Mouse (Mus musculus): ENCODE measurements around the gene Kti12. TPM values are rescaled to one million over a fixed set of nuclear protein-coding genes. Genes with fewer than 3 reads are reported as not detected.

Gene Kti12
- polyA plus RNA-seq, 1 experiment from 2014 or later = 48.5 TPM

- Histone ChIP-seq H3K9ac (no peak overlapping the region), H3K27ac (no peak overlapping the region), H3K4me2 (no peak overlapping the region), H3K4me3 (no peak overlapping the region), H3K36me3 (no peaks in the 10 kb centered on the region), H3K27me3 (0 out of 2 replicates have a peak, but pooled peaks cover 4% of the 10 kb centered on the region), H3K9me3 (no peaks in the 10 kb centered on the region), H3K4me1 (peaks cover 12% of the 10 kb centered on the region)
- no peak for ATAC-seq (ENCODE audit: insufficient number of reproducible peaks, low FRiP score, low TSS enrichment, low read depth)
- 71% methylated on average over 6 of the region's 6 CpGs for WGBS
Observed at GRCm38 (mm10) chr4:108877901-108878300, 30.3 kb downstream of the Kti12 start.

- H3K9me3 ChIP-seq = no peaks in the 10 kb centered on the region
- WGBS = under 1% methylated on average over 46 of the region's 46 CpGs
Observed at GRCm38 (mm10) chr4:108878963-108879822, 31.6 kb downstream of the Kti12 start, which contains the start of gene Rab3b. TSS of gene Rab3b (plus strand) at chr4:108879063.

GRCm38 (mm10) chr4:108883815-108884214, 36.2 kb downstream of the Kti12 start:
- 47% methylated on average over 13 of the region's 13 CpGs for WGBS
- H3K9ac ChIP-seq = no peak overlapping the region
- H3K4me1 ChIP-seq = peaks cover 9% of the 10 kb centered on the region
- no peak overlapping the region for H3K4me3 ChIP-seq
- no peak for ATAC-seq (ENCODE audit: insufficient number of reproducible peaks, low FRiP score, low TSS enrichment, low read depth)
- no peak overlapping the region for H3K27ac ChIP-seq
- H3K36me3 ChIP-seq = no peaks in the 10 kb centered on the region
- H3K27me3 ChIP-seq = 0 out of 2 replicates have a peak, but pooled peaks cover 4% of the 10 kb centered on the region
- no peak overlapping the region for H3K4me2 ChIP-seq
- no peaks in the 10 kb centered on the region for H3K9me3 ChIP-seq

More at GRCm38 (mm10) chr4:108878963-108879822, 31.6 kb downstream of the Kti12 start, which contains the start of gene Rab3b:
- Histone ChIP-seq H3K9ac (peak within 1 kb of the TSS; percentile 48; the same call in 1 of the 2 replicates), H3K27me3 (0 out of 2 replicates have a peak, but pooled peaks cover 4% of the 10 kb centered on the region), H3K36me3 (no peaks in the 10 kb centered on the region), H3K27ac (no peak within 1 kb of the TSS), H3K4me2 (peak within 1 kb of the TSS; percentile 99), H3K4me1 (peaks cover 12% of the 10 kb centered on the region), H3K4me3 (peak within 1 kb of the TSS; percentile 58)
- ATAC-seq (ENCODE audit: insufficient number of reproducible peaks, low FRiP score, low TSS enrichment, low read depth) = peak; percentile 71

- Histone ChIP-seq H3K4me1 (no peaks in the 10 kb centered on the region), H3K9me3 (no peaks in the 10 kb centered on the region), H3K4me2 (no peak overlapping the region), H3K9ac (no peak overlapping the region), H3K27ac (no peak overlapping the region), H3K27me3 (no peaks in the 10 kb centered on the region), H3K4me3 (no peak overlapping the region), H3K36me3 (no peaks in the 10 kb centered on the region)
- ATAC-seq (ENCODE audit: insufficient number of reproducible peaks, low FRiP score, low TSS enrichment, low read depth) = no peak
- WGBS = 86% methylated on average over 4 of the region's 4 CpGs
Observed at GRCm38 (mm10) chr4:108887456-108887855, 39.9 kb downstream of the Kti12 start.

- Histone ChIP-seq H3K4me2 (no peak overlapping the region), H3K36me3 (no peaks in the 10 kb centered on the region), H3K27ac (no peak overlapping the region), H3K4me3 (no peak overlapping the region), H3K9ac (no peak overlapping the region), H3K27me3 (no peaks in the 10 kb centered on the region), H3K4me1 (no peaks in the 10 kb centered on the region), H3K9me3 (no peaks in the 10 kb centered on the region)
- ATAC-seq (ENCODE audit: insufficient number of reproducible peaks, low FRiP score, low TSS enrichment, low read depth) = no peak
- 87% methylated on average over 6 of the region's 6 CpGs for WGBS
Observed at GRCm38 (mm10) chr4:108890876-108891275, 43.3 kb downstream of the Kti12 start.

Other genes with a start within 250 kb of the Kti12 start
- gene Cc2d1b, start 227.8 kb upstream of the Kti12 start, polyA plus RNA-seq (2015; fragmentation: Nextera tagmentation; extraction: Ambion mirVana) = 31.2 and 32.1 TPM in 2 replicates
- 1.4 and 2.1 TPM in 2 replicates for gene 3110021N24Rik, start 128.1 kb upstream of the Kti12 start, polyA plus RNA-seq (2015; fragmentation: Nextera tagmentation; extraction: Ambion mirVana)
- gene Zfyve9, start 67.0 kb upstream of the Kti12 start, polyA plus RNA-seq (2015; fragmentation: Nextera tagmentation; extraction: Ambion mirVana) = 5.0 and 6.3 TPM in 2 replicates
- 129 and 140 TPM in 2 replicates for gene Btf3l4, start 14.2 kb upstream of the Kti12 start, polyA plus RNA-seq (2015; fragmentation: Nextera tagmentation; extraction: Ambion mirVana)
- 109 and 112 TPM in 2 replicates for gene Txndc12, start 13.2 kb upstream of the Kti12 start, polyA plus RNA-seq (2015; fragmentation: Nextera tagmentation; extraction: Ambion mirVana)
- gene A730015C16Rik, start 834 bp downstream of the Kti12 start, polyA plus RNA-seq (2015; fragmentation: Nextera tagmentation; extraction: Ambion mirVana) = 0.74 and 1.2 TPM in 2 replicates
- 10.5 and 12.3 TPM in 2 replicates for gene Rab3b, start 31.3 kb downstream of the Kti12 start, polyA plus RNA-seq (2015; fragmentation: Nextera tagmentation; extraction: Ambion mirVana)
- gene Nrd1, start 152.9 kb downstream of the Kti12 start, polyA plus RNA-seq (2015; fragmentation: Nextera tagmentation; extraction: Ambion mirVana) = 66.5 and 73.4 TPM in 2 replicates

Measured in limb, embryonic 15.5 days (tissue).